Mouse (Mus musculus): Measurements from ENCODE around the gene Syngr1.

The Syngr1 gene

DNA sequence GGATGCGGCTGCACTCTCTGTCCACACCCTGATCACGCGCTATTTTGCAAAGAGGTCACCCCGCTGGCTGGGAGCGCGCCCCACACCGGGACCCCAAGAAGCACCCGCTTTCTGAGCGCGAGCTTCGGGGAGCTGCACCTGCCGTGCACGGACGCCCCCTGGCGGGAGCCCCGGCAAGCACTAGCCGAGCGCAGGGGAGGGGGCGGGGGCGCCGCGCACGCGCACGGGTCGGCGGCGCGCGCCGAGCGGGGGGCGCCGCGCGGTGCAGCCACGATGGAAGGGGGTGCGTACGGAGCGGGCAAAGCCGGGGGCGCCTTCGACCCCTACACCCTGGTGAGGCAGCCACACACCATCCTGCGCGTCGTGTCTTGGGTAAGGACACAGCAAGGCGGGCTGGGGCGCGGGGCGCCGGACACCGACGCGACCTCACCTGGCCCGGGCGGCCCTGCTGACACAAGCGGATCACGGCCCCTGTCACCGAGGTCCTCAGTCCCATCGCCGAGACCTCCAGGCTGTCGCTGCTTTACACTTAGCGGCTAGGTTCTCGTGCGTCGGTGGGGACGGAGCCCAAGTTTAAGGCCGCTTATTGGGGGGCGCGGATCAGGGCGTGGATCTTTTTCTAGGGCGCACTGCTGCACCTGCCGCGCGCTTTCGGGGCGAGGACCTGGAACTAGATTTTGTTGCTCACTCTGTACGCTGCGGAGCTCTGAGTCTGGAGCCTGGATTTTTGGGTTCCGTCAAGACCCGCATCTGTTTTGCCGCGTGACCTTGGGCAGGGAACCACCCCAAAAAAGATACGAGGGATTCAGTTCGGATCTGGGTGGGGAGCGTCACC is at the start of gene Syngr1, which contains the start of gene Rpl3:
Syngr1 (plus strand) TSS at position 214 of the 835 bp plus-strand sequence.
Rpl3 (minus strand) TSS at position 748 of the 835 bp plus-strand sequence.
- DNase-seq (ENCODE audit: low spot score in 2 of 2) = peak; percentile 70 to 79

GRCm38 (mm10) chr15:80042152-80042551 is 49.0 kb upstream of the Syngr1 start:
- DNase-seq (ENCODE audit: low spot score in 2 of 2) = no peak

- no peak for DNase-seq (ENCODE audit: low spot score in 2 of 2)
Observed at GRCm38 (mm10) chr15:80044249-80044648, 46.9 kb upstream of the Syngr1 start.

GRCm38 (mm10) chr15:80045749-80046148 is 45.4 kb upstream of the Syngr1 start:
- DNase-seq (ENCODE audit: low spot score in 2 of 2) = no peak

DNA sequence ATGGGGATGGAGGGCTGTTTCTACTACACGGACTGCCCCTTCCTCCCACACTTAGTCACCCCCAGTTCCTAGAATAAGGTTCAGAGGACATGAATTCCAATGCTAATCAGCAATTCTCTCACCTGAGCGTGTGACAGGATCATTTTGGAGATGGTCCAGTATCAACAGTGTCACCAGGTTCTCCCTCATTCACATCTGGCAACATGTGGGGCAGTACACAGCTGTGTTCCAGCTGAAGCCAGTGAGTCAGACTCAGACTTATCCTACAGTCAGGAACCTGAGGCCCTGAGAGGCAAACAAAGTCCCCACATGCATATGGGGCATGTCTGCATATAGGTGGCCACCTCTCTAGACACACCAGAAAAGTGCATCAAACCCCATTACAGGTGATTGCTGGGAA is 43.9 kb upstream of the Syngr1 start:
- no peak for DNase-seq (ENCODE audit: low spot score in 2 of 2)

- DNase-seq (ENCODE audit: low spot score in 2 of 2) = no peak
Observed at GRCm38 (mm10) chr15:80047973-80048372, 43.2 kb upstream of the Syngr1 start.

GRCm38 (mm10) chr15:80050093-80050492 is 41.0 kb upstream of the Syngr1 start:
- no peak for DNase-seq (ENCODE audit: low spot score in 2 of 2)

DNA sequence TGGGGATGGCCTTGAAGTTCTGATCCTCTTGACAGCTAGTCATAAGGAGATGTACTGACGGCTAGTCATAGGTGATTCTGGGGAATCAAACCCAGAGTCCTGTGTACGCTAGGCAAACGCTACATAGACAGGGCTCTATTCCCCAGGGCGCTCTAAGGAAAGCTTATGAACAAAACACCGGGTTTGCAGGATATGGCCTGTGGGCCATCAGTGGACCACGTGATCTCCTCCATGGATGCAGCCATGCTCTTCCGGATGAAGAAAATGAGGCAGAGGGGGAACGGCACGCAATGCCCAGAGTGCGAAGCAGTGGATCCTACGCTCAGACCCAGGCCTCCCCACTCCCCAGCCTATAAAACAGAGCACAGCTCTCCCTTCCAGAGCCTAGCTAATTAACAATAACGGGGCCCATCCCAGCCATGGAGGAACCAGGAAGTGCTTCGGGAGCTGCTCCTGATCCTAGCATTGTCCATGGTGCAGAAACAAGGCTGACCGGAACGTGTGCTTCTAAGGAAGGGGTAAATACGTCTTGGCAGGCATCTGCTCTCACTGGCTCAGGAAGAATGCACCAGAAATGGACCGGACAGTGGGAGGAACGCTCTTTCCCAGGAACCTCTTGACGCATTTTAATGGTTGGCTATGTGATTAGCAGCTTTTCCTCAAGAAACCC is 39.9 kb upstream of the Syngr1 start:
- DNase-seq (ENCODE audit: low spot score in 2 of 2) = no peak

DNA sequence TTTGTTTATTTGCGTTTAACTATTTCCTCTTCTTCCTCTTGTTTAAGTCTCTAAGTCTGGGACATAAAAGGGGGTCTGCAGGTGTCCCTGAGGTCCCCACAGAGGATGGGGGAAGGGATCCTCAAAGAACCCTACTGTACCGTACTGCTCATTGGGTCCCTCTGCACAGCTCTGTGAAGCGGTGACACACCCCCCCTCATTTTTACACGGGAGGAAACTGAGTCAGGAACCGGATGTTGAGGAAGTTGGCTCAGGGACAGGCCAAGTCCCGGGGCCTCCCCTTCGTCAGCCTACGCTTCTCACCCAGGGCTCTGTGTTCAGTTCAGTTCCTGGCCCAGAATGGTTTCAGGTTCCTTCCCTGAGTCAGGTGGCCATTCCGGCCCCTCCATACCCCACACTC is 39.4 kb upstream of the Syngr1 start:
- DNase-seq (ENCODE audit: low spot score in 2 of 2) = no peak

DNA sequence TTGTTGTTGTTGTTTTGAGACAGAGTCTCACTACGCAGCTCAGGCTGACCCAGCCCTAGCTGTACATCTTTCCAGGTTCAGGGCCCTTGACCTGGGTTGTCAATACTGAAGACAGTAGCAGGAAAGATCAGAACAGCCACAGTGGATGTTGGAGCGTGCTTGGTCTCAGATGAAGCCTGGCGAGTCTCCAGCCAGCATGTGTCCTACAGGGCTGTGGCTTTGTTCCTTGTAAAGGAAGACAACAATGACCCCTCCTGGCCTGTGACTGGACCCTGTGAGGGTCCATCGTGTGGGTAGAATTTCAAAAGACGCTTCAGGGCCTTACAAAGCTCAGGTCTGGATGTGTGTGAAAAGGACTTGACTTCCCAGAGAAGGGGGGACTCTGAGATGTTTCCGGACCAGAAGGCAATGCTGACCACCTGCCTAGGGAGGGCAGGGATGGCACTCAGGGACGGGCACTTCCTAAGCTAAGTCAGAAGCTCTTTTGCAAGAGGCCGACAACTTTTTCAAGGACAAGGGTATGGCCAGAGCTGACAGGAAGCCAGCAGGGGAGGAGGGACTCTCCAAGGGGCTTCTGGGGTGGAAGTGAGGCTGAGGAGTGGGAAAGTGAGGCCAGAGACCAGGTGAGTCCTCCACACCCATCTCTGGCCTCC is 37.6 kb upstream of the Syngr1 start:
- no peak for DNase-seq (ENCODE audit: low spot score in 2 of 2)

DNA sequence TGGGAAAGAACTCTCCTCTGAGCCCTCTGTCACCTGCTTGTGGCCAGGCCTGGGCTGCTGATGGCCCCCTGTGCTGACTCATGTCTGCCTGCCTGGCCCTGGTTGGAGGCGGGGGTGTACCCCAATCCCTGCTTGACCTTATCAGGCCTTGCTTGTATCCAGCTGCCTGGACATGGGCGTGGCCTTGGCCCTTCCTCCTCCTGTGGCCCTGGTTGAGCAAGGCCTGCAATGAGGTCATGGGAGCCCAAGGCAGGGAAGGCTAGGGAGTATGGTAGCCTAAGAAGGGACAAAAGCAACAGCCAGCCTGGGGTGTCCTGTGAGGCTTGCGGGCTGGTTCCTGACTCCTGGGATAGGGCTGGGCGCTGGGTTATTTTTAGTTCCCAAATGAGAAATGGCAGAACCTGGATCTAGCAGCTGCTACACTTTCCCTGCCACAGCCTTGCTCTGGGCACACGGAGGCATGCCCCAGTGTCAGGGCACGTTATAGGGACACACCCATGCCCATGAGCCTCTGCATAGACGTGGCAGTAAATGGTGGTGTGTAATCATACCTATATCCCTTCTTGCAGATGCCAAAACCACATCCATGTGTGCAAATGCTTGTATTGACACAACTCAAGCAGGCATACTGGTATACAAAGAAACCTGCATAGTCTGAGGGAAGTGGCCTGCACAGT is 37.0 kb upstream of the Syngr1 start:
- no peak for DNase-seq (ENCODE audit: low spot score in 2 of 2)

GRCm38 (mm10) chr15:80058151-80058550 is 33.0 kb upstream of the Syngr1 start:
- no peak for DNase-seq (ENCODE audit: low spot score in 2 of 2)

DNA sequence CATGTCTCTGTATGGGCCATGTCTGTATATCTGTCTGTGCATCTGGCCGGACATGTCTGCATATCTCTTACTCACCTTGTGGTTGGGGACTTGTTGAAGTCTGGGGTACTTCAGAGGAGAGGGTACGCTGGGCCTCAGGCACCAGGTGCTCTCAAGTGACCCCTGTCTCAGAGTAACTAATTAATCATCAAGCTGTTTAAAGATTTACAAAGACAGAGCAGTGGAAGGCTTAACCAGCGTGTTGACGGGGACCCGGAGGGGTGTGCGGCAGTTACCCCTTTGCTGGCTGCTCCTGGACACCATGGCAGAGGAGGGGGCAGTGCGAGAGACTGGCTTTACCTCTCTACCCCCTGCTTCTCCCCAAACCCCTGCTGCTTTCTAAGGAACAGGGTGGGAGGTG is 31.5 kb upstream of the Syngr1 start:
- no peak for DNase-seq (ENCODE audit: low spot score in 2 of 2)

DNA sequence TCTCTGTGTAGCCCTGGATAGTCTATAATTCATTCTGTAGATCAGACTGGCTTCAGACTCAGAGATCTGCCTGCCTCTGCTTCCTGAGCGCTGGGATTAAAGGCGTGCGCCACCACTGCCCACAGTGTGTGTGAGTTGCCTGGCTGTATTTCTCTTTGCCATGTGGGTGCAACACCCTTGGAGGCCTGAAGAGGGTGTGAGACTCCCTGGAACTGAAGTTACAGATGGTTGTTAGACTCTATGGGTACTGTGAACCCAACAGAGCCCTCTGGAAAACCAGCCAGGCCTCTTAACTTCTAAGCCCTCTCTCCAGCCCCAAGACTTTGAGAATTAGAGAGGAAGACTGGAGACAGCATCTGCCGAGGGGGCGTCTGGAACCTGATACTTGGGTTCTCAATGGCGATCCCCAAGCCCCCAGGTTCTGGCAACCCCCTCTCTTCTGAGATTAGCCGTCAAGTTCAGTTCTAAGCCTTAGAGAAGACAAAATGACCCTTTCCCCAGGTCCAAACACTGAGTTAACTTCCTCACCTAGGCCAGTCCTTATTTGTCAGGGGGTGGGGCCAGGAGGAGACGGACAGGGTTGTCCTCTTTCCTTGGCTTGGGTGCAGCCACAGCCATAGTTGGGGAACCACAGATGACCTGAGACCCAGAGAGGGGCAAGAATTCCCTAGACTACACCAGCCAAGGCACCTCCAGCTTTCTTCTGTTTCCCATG is 30.6 kb upstream of the Syngr1 start:
- DNase-seq (ENCODE audit: low spot score in 2 of 2) = no peak

GRCm38 (mm10) chr15:80061071-80061550 is 30.0 kb upstream of the Syngr1 start:
- no peak for DNase-seq (ENCODE audit: low spot score in 2 of 2)

GRCm38 (mm10) chr15:80062339-80062738 is 28.8 kb upstream of the Syngr1 start:
- DNase-seq (ENCODE audit: low spot score in 2 of 2) = no peak

- no peak for DNase-seq (ENCODE audit: low spot score in 2 of 2)
Observed at GRCm38 (mm10) chr15:80062821-80063220, 28.3 kb upstream of the Syngr1 start.

- no peak for DNase-seq (ENCODE audit: low spot score in 2 of 2)
Observed at GRCm38 (mm10) chr15:80064965-80065364, 26.2 kb upstream of the Syngr1 start.

- DNase-seq (ENCODE audit: low spot score in 2 of 2) = peak in 1 of 2 experiments; percentile 30
Observed at GRCm38 (mm10) chr15:80065414-80065813, 25.7 kb upstream of the Syngr1 start.

- no peak for DNase-seq (ENCODE audit: low spot score in 2 of 2)
Observed at GRCm38 (mm10) chr15:80066538-80066937, 24.6 kb upstream of the Syngr1 start.

- no peak for DNase-seq (ENCODE audit: low spot score in 2 of 2)
Observed at GRCm38 (mm10) chr15:80069171-80069570, 22.0 kb upstream of the Syngr1 start.

All from spleen, postnatal 14 days (tissue).